Mouse (Mus musculus): ENCODE results near the gene Evx1. TPM values are rescaled to one million over a fixed set of nuclear protein-coding genes. Genes with fewer than 3 reads are reported as not detected.

The Evx1 gene
- polyA plus RNA-seq, 1 experiment = 3.7 TPM

GRCm38 (mm10) chr6:52315441-52316412 lies 2.4 kb downstream of the Evx1 start:
- no peak for TF ChIP-seq POLR2A (IDR thresholded peaks at IDR 0.05; ENCODE audit: borderline replicate concordance, extremely low read depth, insufficient read depth, insufficient read length, poor library complexity, severe bottlenecking)
- no peak for TF ChIP-seq CTCF (IDR thresholded peaks at IDR 0.05; ENCODE audit: borderline replicate concordance, extremely low read depth, insufficient read depth, insufficient read length)
- DNase-seq (ENCODE audit: low read depth) = peak; percentile 20

- no peak for DNase-seq (ENCODE audit: low read depth)
- TF ChIP-seq CTCF (IDR thresholded peaks at IDR 0.05; ENCODE audit: borderline replicate concordance, extremely low read depth, insufficient read depth, insufficient read length) (no peak), POLR2A (IDR thresholded peaks at IDR 0.05; ENCODE audit: borderline replicate concordance, extremely low read depth, insufficient read depth, insufficient read length, poor library complexity, severe bottlenecking) (no peak)
Observed at GRCm38 (mm10) chr6:52316413-52317184, 3.3 kb downstream of the Evx1 start.

GRCm38 (mm10) chr6:52317461-52318180 lies 4.3 kb downstream of the Evx1 start:
- DNase-seq (ENCODE audit: low read depth) = peak; percentile 30
- TF ChIP-seq POLR2A (IDR thresholded peaks at IDR 0.05; ENCODE audit: borderline replicate concordance, extremely low read depth, insufficient read depth, insufficient read length, poor library complexity, severe bottlenecking) (no peak), CTCF (IDR thresholded peaks at IDR 0.05; ENCODE audit: borderline replicate concordance, extremely low read depth, insufficient read depth, insufficient read length) (no peak)

GRCm38 (mm10) chr6:52318271-52318670 lies 5.0 kb downstream of the Evx1 start:
- TF ChIP-seq CTCF (IDR thresholded peaks at IDR 0.05; ENCODE audit: borderline replicate concordance, extremely low read depth, insufficient read depth, insufficient read length) = no peak
- no peak for TF ChIP-seq POLR2A (IDR thresholded peaks at IDR 0.05; ENCODE audit: borderline replicate concordance, extremely low read depth, insufficient read depth, insufficient read length, poor library complexity, severe bottlenecking)
- no peak for DNase-seq (ENCODE audit: low read depth)

- peak; percentile 37 for DNase-seq (ENCODE audit: low read depth)
Observed at GRCm38 (mm10) chr6:52319956-52320690, 6.8 kb downstream of the Evx1 start.

GRCm38 (mm10) chr6:52320966-52321825 lies 7.9 kb downstream of the Evx1 start:
- TF ChIP-seq POLR2A (IDR thresholded peaks at IDR 0.05; ENCODE audit: borderline replicate concordance, extremely low read depth, insufficient read depth, insufficient read length, poor library complexity, severe bottlenecking) (no peak), CTCF (IDR thresholded peaks at IDR 0.05; ENCODE audit: borderline replicate concordance, extremely low read depth, insufficient read depth, insufficient read length) (no peak)
- peak; percentile 71 for DNase-seq (ENCODE audit: low read depth)

More at GRCm38 (mm10) chr6:52319956-52320690, 6.8 kb downstream of the Evx1 start:
- TF ChIP-seq POLR2A (IDR thresholded peaks at IDR 0.05; ENCODE audit: borderline replicate concordance, extremely low read depth, insufficient read depth, insufficient read length, poor library complexity, severe bottlenecking) = no peak
- no peak for TF ChIP-seq CTCF (IDR thresholded peaks at IDR 0.05; ENCODE audit: borderline replicate concordance, extremely low read depth, insufficient read depth, insufficient read length)

- DNase-seq (ENCODE audit: low read depth) = peak; percentile 38
- TF ChIP-seq POLR2A (IDR thresholded peaks at IDR 0.05; ENCODE audit: borderline replicate concordance, extremely low read depth, insufficient read depth, insufficient read length, poor library complexity, severe bottlenecking) = no peak
- no peak for TF ChIP-seq CTCF (IDR thresholded peaks at IDR 0.05; ENCODE audit: borderline replicate concordance, extremely low read depth, insufficient read depth, insufficient read length)
Observed at GRCm38 (mm10) chr6:52321826-52322315, 8.6 kb downstream of the Evx1 start.

GRCm38 (mm10) chr6:52322721-52323215 lies 9.5 kb downstream of the Evx1 start:
- no peak for TF ChIP-seq POLR2A (IDR thresholded peaks at IDR 0.05; ENCODE audit: borderline replicate concordance, extremely low read depth, insufficient read depth, insufficient read length, poor library complexity, severe bottlenecking)
- peak; percentile 54 for DNase-seq (ENCODE audit: low read depth)

GRCm38 (mm10) chr6:52323292-52323691 lies 10.0 kb downstream of the Evx1 start:
- peak; percentile 56 for DNase-seq (ENCODE audit: low read depth)
- TF ChIP-seq CTCF (IDR thresholded peaks at IDR 0.05; ENCODE audit: borderline replicate concordance, extremely low read depth, insufficient read depth, insufficient read length) = no peak
- no peak for TF ChIP-seq POLR2A (IDR thresholded peaks at IDR 0.05; ENCODE audit: borderline replicate concordance, extremely low read depth, insufficient read depth, insufficient read length, poor library complexity, severe bottlenecking)
